ENCODE assay signal across 34 mouse cellular contexts in genomic region chr14:111569331-111569839, GRCm38 (mm10).
"Had no signal": no experiment of that assay in that cellular context is flagged by ENCODE, and none has a peak within 500 bp of the region (broad histone marks: within the 10 kb centered on the region; RNA-seq: fewer than 3 reads in every experiment).

No protein-coding gene starts in this region.

- H3K9me3 ChIP-seq: heart, embryonic 10.5 days; heart, embryonic 12.5 days; heart, embryonic 13.5 days; heart, embryonic 15.5 days; hindbrain, embryonic 10.5 days; hindbrain, embryonic 12.5 days; hindbrain, embryonic 13.5 days; hindbrain, embryonic 15.5 days; intestine, embryonic 15.5 days; kidney, embryonic 15.5 days had no signal

- H3K36me3 ChIP-seq: heart, embryonic 10.5 days; heart, embryonic 12.5 days; heart, embryonic 13.5 days; heart, embryonic 15.5 days; hindbrain, embryonic 10.5 days; hindbrain, embryonic 12.5 days; hindbrain, embryonic 13.5 days; hindbrain, embryonic 15.5 days; intestine, embryonic 15.5 days; kidney, embryonic 15.5 days had no signal

- H3K27ac ChIP-seq: heart, embryonic 10.5 days; heart, embryonic 13.5 days; heart, embryonic 15.5 days; hindbrain, embryonic 10.5 days; hindbrain, embryonic 12.5 days; hindbrain, embryonic 13.5 days; hindbrain, embryonic 14.5 days; hindbrain, embryonic 15.5 days; hindbrain, postnatal 0 days; intestine, embryonic 15.5 days; kidney, embryonic 15.5 days; kidney, postnatal 0 days; left cerebral cortex, adult 2 months had no signal

- H3K9ac ChIP-seq: heart, embryonic 12.5 days; heart, embryonic 13.5 days; heart, embryonic 15.5 days; hindbrain, embryonic 12.5 days; hindbrain, embryonic 13.5 days; hindbrain, embryonic 14.5 days; hindbrain, embryonic 15.5 days; intestine, embryonic 15.5 days; kidney, embryonic 15.5 days had no signal

- H3K4me1 ChIP-seq: heart, embryonic 10.5 days; heart, embryonic 12.5 days; heart, embryonic 13.5 days; heart, embryonic 15.5 days; hindbrain, embryonic 10.5 days; hindbrain, embryonic 12.5 days; hindbrain, embryonic 13.5 days; hindbrain, embryonic 15.5 days; intestine, embryonic 15.5 days; kidney, embryonic 15.5 days had no signal

- H3K4me3 ChIP-seq: heart, embryonic 10.5 days; heart, embryonic 12.5 days; heart, embryonic 13.5 days; heart, embryonic 15.5 days; hindbrain, embryonic 10.5 days; hindbrain, embryonic 12.5 days; hindbrain, embryonic 13.5 days; hindbrain, embryonic 15.5 days; intestine, embryonic 15.5 days; kidney, embryonic 15.5 days; left cerebral cortex, adult 2 months had no signal

- DNase-seq: heart, postnatal 10 days; heart, postnatal 14 days; heart, postnatal 36 days; heart, postnatal 4 days; kidney, adult 11 months; kidney, adult 18-20 months; kidney, adult 8-10 months; kidney, adult 9 months; kidney, postnatal 10 days; kidney, postnatal 14 days; kidney, postnatal 25 days; kidney, postnatal 36 days; kidney, postnatal 4 days; layer of hippocampus, adult 9-11 months; layer of hippocampus, postnatal 36 days had no signal

- ATAC-seq: hindbrain, embryonic 16.5 days; hindbrain, postnatal 0 days; inflammation-experienced regulatory T-cells, adult 6 months; intestine, embryonic 15.5 days; intestine, embryonic 16.5 days; intestine, postnatal 0 days had no signal

- H3K27me3 ChIP-seq: heart, embryonic 12.5 days; heart, embryonic 13.5 days; heart, embryonic 15.5 days; hindbrain, embryonic 12.5 days; hindbrain, embryonic 13.5 days; hindbrain, embryonic 15.5 days; intestine, embryonic 15.5 days; kidney, embryonic 15.5 days had no signal

- H3K4me2 ChIP-seq: heart, embryonic 11.5 days; heart, embryonic 12.5 days; heart, embryonic 13.5 days; heart, embryonic 15.5 days; hindbrain, embryonic 12.5 days; hindbrain, embryonic 13.5 days; hindbrain, embryonic 14.5 days; hindbrain, embryonic 15.5 days; intestine, embryonic 15.5 days; kidney, embryonic 15.5 days had no signal
